Mouse (Mus musculus) limb, embryonic 11.5 days (tissue): ENCODE results near the gene Whrn. TPM values are rescaled to one million over a fixed set of nuclear protein-coding genes. Genes with fewer than 3 reads are reported as not detected.

Experiments used
- ATAC-seq: fragments of 200-750 bp; cut with Nextera tagmentation; 2 replicates; pipeline ENCODE4 v1.8.0; 2017; ENCODE audit warnings: low read depth; ENCODE audit not compliant: insufficient number of reproducible peaks, low FRiP score, low TSS enrichment
- DNase-seq: peaks from one replicate; pipeline ENCODE4 v3.0.0-alpha.2; 2015; ENCODE audit warnings: low spot score
- H3K27ac ChIP-seq: fragments of 300-500 bp; sonication (generic); replicated peaks from 2 replicates; pipeline ENCODE4 v1.5.1; 2014; ENCODE audit warnings: low read depth, mild to moderate bottlenecking, low read length
- H3K27me3 ChIP-seq: fragments of 300-500 bp; sonication (generic); 2 replicates; pipeline ENCODE4 v1.6.1; 2014; ENCODE audit warnings: mild to moderate bottlenecking, low read length, mixed read lengths; ENCODE audit not compliant: control insufficient read depth, insufficient read depth
- H3K36me3 ChIP-seq: fragments of 300-500 bp; sonication (generic); 2 replicates; pipeline ENCODE4 v1.6.1; 2014; ENCODE audit warnings: mild to moderate bottlenecking, low read length, moderate library complexity, mixed read lengths; ENCODE audit not compliant: control insufficient read depth, insufficient read depth
- H3K4me1 ChIP-seq: fragments of 300-500 bp; sonication (generic); 2 replicates; pipeline ENCODE4 v1.6.1; 2014; ENCODE audit warnings: low read length, mixed read lengths; ENCODE audit not compliant: control insufficient read depth, insufficient read depth
- H3K4me2 ChIP-seq: fragments of 300-500 bp; sonication (generic); 2 replicates; pipeline ENCODE4 v1.6.1; 2014; ENCODE audit warnings: low read depth, mild to moderate bottlenecking, moderate library complexity; ENCODE audit not compliant: severe bottlenecking
- H3K4me3 ChIP-seq: fragments of 300-500 bp; sonication (generic); 2 replicates; pipeline ENCODE4 v1.5.1; 2014; ENCODE audit warnings: low read depth, low read length
- H3K9ac ChIP-seq: fragments of 300-500 bp; sonication (generic); 2 replicates; pipeline ENCODE4 v1.6.1; 2014; ENCODE audit warnings: mild to moderate bottlenecking, low read length
- H3K9me3 ChIP-seq: fragments of 300-500 bp; sonication (generic); 2 replicates; pipeline ENCODE4 v1.6.1; 2016; ENCODE audit warnings: low read length; ENCODE audit not compliant: control insufficient read depth
- WGBS: fragments of 180-500 bp; shearing (Covaris S2); extraction: QIAGEN DNeasy Blood & Tissue Kit; methylation state at CpG from one replicate; pipeline ENCODE4 v1.1.7; 2014; 5-methylcytosine and 5-hydroxymethylcytosine counted together
- polyA plus RNA-seq: library from polyadenylated mRNA; unstranded; fragments of >200 nt; fragmentation: Nextera tagmentation; extraction: Ambion mirVana; gene quantifications from 2 replicates; pipeline ENCODE4 v1.2.1, GENCODE M21; 2014

Gene Whrn
- polyA plus RNA-seq, 1 experiment from 2014 or later, result 14.0 TPM

- Histone ChIP-seq H3K4me1 (peaks cover 29% of the 10 kb centered on the region), H3K36me3 (peaks cover 9% of the 10 kb centered on the region; the same call in 1 of the 2 replicates), H3K4me3 (no peak overlapping the region), H3K27ac (no peak overlapping the region), H3K9me3 (no peaks in the 10 kb centered on the region), H3K9ac (no peak overlapping the region), H3K4me2 (no peak overlapping the region), H3K27me3 (no peaks in the 10 kb centered on the region)
- WGBS, result 46% methylated on average over 11 of the region's 11 CpGs
- no peak for DNase-seq
- ATAC-seq, result no peak
Measured at GRCm38 (mm10) chr4:63398854-63399609, 96.8 kb downstream of the Whrn start.

GRCm38 (mm10) chr4:63397981-63398537 is 97.7 kb downstream of the Whrn start:
- no peak overlapping the region for H3K9ac ChIP-seq
- no peak overlapping the region for H3K27ac ChIP-seq
- WGBS, result 79% methylated on average over 10 of the region's 10 CpGs
- ATAC-seq, result no peak
- DNase-seq, result no peak
- no peaks in the 10 kb centered on the region for H3K9me3 ChIP-seq
- H3K4me1 ChIP-seq, result peaks cover 22% of the 10 kb centered on the region
- H3K27me3 ChIP-seq, result no peaks in the 10 kb centered on the region
- H3K4me3 ChIP-seq, result no peak overlapping the region
- H3K4me2 ChIP-seq, result no peak overlapping the region
- H3K36me3 ChIP-seq, result peaks cover 13% of the 10 kb centered on the region; the same call in 1 of the 2 replicates

- no peaks in the 10 kb centered on the region for H3K9me3 ChIP-seq
- H3K4me2 ChIP-seq, result no peak overlapping the region
- ATAC-seq (no peak), DNase-seq (no peak)
- peaks cover 15% of the 10 kb centered on the region; the same call in 1 of the 2 replicates for H3K36me3 ChIP-seq
- no peak overlapping the region for H3K4me3 ChIP-seq
- WGBS, result 80% methylated on average over 6 of the region's 6 CpGs
- H3K9ac ChIP-seq, result no peak overlapping the region
- H3K4me1 ChIP-seq, result peaks cover 6% of the 10 kb centered on the region
- H3K27me3 ChIP-seq, result no peaks in the 10 kb centered on the region
- no peak overlapping the region for H3K27ac ChIP-seq
Measured at GRCm38 (mm10) chr4:63391322-63391721, 104.5 kb downstream of the Whrn start.

GRCm38 (mm10) chr4:63389887-63390528 is 105.8 kb downstream of the Whrn start:
- H3K4me3 ChIP-seq, result no peak overlapping the region
- H3K9me3 ChIP-seq, result no peaks in the 10 kb centered on the region
- 64% methylated on average over 11 of the region's 11 CpGs for WGBS
- DNase-seq (no peak), ATAC-seq (no peak)
- H3K9ac ChIP-seq, result no peak overlapping the region
- H3K4me1 ChIP-seq, result peaks cover 6% of the 10 kb centered on the region
- no peak overlapping the region for H3K27ac ChIP-seq
- peaks cover 12% of the 10 kb centered on the region; the same call in 1 of the 2 replicates for H3K36me3 ChIP-seq
- H3K27me3 ChIP-seq, result no peaks in the 10 kb centered on the region
- H3K4me2 ChIP-seq, result no peak overlapping the region

GRCm38 (mm10) chr4:63389121-63389886 is 106.5 kb downstream of the Whrn start:
- Histone ChIP-seq H3K27me3 (no peaks in the 10 kb centered on the region), H3K27ac (no peak overlapping the region), H3K9me3 (no peaks in the 10 kb centered on the region), H3K36me3 (peaks cover 11% of the 10 kb centered on the region; the same call in 1 of the 2 replicates), H3K9ac (no peak overlapping the region), H3K4me2 (no peak overlapping the region), H3K4me3 (no peak overlapping the region), H3K4me1 (peaks cover 6% of the 10 kb centered on the region)
- 45% methylated on average over 8 of the region's 8 CpGs for WGBS
- ATAC-seq (no peak), DNase-seq (no peak)

GRCm38 (mm10) chr4:63388029-63388428 is 107.8 kb downstream of the Whrn start:
- no peaks in the 10 kb centered on the region for H3K27me3 ChIP-seq
- no peak overlapping the region for H3K4me2 ChIP-seq
- no peak overlapping the region for H3K9ac ChIP-seq
- ATAC-seq (no peak), DNase-seq (no peak)
- peaks cover 6% of the 10 kb centered on the region for H3K4me1 ChIP-seq
- no peak overlapping the region for H3K27ac ChIP-seq
- 79% methylated on average over 6 of the region's 6 CpGs for WGBS
- H3K9me3 ChIP-seq, result no peaks in the 10 kb centered on the region
- H3K4me3 ChIP-seq, result no peak overlapping the region
- H3K36me3 ChIP-seq, result peaks cover 5% of the 10 kb centered on the region; the same call in 1 of the 2 replicates

- no peak for DNase-seq
- no peak for ATAC-seq
- Histone ChIP-seq H3K36me3 (peaks cover 7% of the 10 kb centered on the region; the same call in 1 of the 2 replicates), H3K4me1 (peaks cover 6% of the 10 kb centered on the region), H3K9ac (no peak overlapping the region), H3K4me3 (no peak overlapping the region), H3K27ac (no peak overlapping the region), H3K9me3 (no peaks in the 10 kb centered on the region), H3K27me3 (no peaks in the 10 kb centered on the region), H3K4me2 (no peak overlapping the region)
- 85% methylated on average over 11 of the region's 11 CpGs for WGBS
Measured at GRCm38 (mm10) chr4:63385784-63386183, 110.0 kb downstream of the Whrn start.

- peaks cover 6% of the 10 kb centered on the region for H3K4me1 ChIP-seq
- ATAC-seq (no peak), DNase-seq (no peak)
- H3K4me3 ChIP-seq, result no peak overlapping the region
- no peak overlapping the region for H3K27ac ChIP-seq
- H3K9me3 ChIP-seq, result no peaks in the 10 kb centered on the region
- H3K9ac ChIP-seq, result no peak overlapping the region
- no peaks in the 10 kb centered on the region for H3K27me3 ChIP-seq
- WGBS, result 88% methylated on average over 3 of the region's 3 CpGs
- H3K36me3 ChIP-seq, result peaks cover 10% of the 10 kb centered on the region; the same call in 1 of the 2 replicates
- no peak overlapping the region for H3K4me2 ChIP-seq
Measured at GRCm38 (mm10) chr4:63385253-63385652, 110.5 kb downstream of the Whrn start.
